Mouse (Mus musculus) cerebellum, adult 2 months (tissue): ENCODE data around the gene Max.

Experiments
- CTCF ChIP-seq: fragments of 200-500 bp; IDR thresholded peaks from 2 replicates; pipeline ENCODE4 v1.5.1; 2011; ENCODE audit warnings: low read depth, mild to moderate bottlenecking, control low read depth, low read length, moderate library complexity, borderline replicate concordance; ENCODE audit not compliant: insufficient read depth
- POLR2A ChIP-seq: fragments of 200-500 bp; IDR thresholded peaks from 2 replicates; pipeline ENCODE4 v1.6.1; 2011; ENCODE audit warnings: low read length, control low read depth, borderline replicate concordance; ENCODE audit not compliant: insufficient read depth

GRCm38 (mm10) chr12:76911171-76911726 is 50.8 kb downstream of the Max start:
- TF ChIP-seq CTCF (no peak), POLR2A (0 out of 2 replicates have a peak, but pooled peaks have one; percentile 12)
